Mouse (Mus musculus) myocyte (in vitro differentiated cells): ENCODE measurements around the gene Nupl1.

Source experiments
- CEBPB ChIP-seq: IDR thresholded peaks from 2 replicates; pipeline ENCODE4 v1.6.1; 2011; ENCODE audit warnings: mild to moderate bottlenecking, moderate library complexity; ENCODE audit not compliant: poor library complexity, insufficient read depth, severe bottlenecking
- POLR2A ChIP-seq: IDR thresholded peaks from one replicate; pipeline ENCODE4 v1.6.1; 2011; ENCODE audit warnings: low read depth, mild to moderate bottlenecking, control low read depth, moderate library complexity; ENCODE audit not compliant: insufficient read length
- USF1 ChIP-seq: IDR thresholded peaks from one replicate; pipeline ENCODE4 v1.6.1; 2011; ENCODE audit warnings: low read depth, mild to moderate bottlenecking, control low read depth, moderate library complexity

GRCm38 (mm10) chr14:60295531-60295930 is 44.3 kb upstream of the Nupl1 start:
- TF ChIP-seq POLR2A (no peak), USF1 (no peak), CEBPB (no peak)
